In the genomic region with DNA sequence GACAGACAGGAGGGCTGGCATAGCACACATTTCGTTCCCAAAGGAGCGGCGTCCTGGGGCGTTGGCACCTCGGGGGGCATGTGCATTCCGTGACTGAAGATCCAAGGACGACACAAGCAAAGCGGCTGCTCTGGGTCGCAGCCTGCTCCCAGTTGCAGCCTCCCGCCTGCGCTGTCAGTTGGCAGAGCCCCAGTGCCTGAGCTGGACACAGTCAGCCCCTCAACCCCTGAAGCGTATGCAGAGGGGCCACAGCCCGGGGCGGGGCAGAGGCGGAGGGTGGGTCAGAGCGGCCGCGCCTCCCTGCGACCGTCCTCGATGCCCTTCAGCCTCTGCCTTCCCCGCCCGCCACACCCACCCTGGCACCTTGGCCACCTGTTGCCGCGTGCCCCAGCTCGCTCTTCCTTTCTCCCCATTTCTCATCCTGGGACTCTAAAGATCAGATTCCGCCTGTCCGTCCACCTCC, we compare ENCODE assay signal across 8 mouse cellular contexts. TPM values are rescaled to one million over a fixed set of nuclear protein-coding genes. Genes with fewer than 3 reads are reported as not detected.
DNase-seq lines count a peak whose midpoint lies in the region; ATAC-seq and TF ChIP-seq lines count a peak whose summit lies in the region.

A gene (plus strand): TSS at position 413 of the 463 bp plus-strand sequence.

- 7% methylated on average over 28 of the region's 28 CpGs for WGBS in intestine, embryonic 15.5 days
- 3% methylated on average over 28 of the region's 28 CpGs for WGBS in midbrain, embryonic 10.5 days

- peak within 1 kb of the TSS; percentile 71 for H3K9ac ChIP-seq in intestine, embryonic 15.5 days

- no peak for TF ChIP-seq CTCF in E14TG2a.4 (conservative IDR thresholded peaks at IDR 0.05; ENCODE audit: low read length)

- peaks cover 64% of the 10 kb centered on the region for H3K27me3 ChIP-seq in E14TG2a.4 (ENCODE audit: insufficient read depth, low read length)
- H3K27me3 ChIP-seq in intestine, embryonic 15.5 days (replicated peaks), result peaks cover 19% of the 10 kb centered on the region
- peaks cover 79% of the 10 kb centered on the region for H3K27me3 ChIP-seq in midbrain, embryonic 10.5 days (ENCODE audit: low read depth, poor library complexity, severe bottlenecking)

- H3K36me3 ChIP-seq in E14TG2a.4 (ENCODE audit: insufficient read depth, low read length), result no peaks in the 10 kb centered on the region
- H3K36me3 ChIP-seq in intestine, embryonic 15.5 days, result no peaks in the 10 kb centered on the region
- H3K36me3 ChIP-seq in midbrain, embryonic 10.5 days, result no peaks in the 10 kb centered on the region

- DNase-seq in ZHBTc4 (ENCODE audit: low read depth, low spot score), result peak; percentile 56
- no peak for DNase-seq in gastrocnemius, postnatal 25 days
- no peak for DNase-seq in midbrain, embryonic 10.5 days (ENCODE audit: low spot score)
- DNase-seq in thymus, postnatal 14 days, result no peak
- no peak for DNase-seq in spleen, adult 12 weeks (ENCODE audit: low spot score)
- DNase-seq in left cerebral cortex, adult 11 months (ENCODE audit: low spot score), result no peak

- peak within 1 kb of the TSS; percentile 27; the same call in 1 of the 2 replicates for H3K27ac ChIP-seq in intestine, embryonic 15.5 days
- peak within 1 kb of the TSS; percentile 68 for H3K27ac ChIP-seq in midbrain, embryonic 10.5 days (replicated peaks)

- no peaks in the 10 kb centered on the region for H3K9me3 ChIP-seq in E14TG2a.4 (ENCODE audit: low read length)
- no peaks in the 10 kb centered on the region for H3K9me3 ChIP-seq in intestine, embryonic 15.5 days
- H3K9me3 ChIP-seq in midbrain, embryonic 10.5 days (replicated peaks), result no peaks in the 10 kb centered on the region

- peak within 1 kb of the TSS; percentile 92 for H3K4me2 ChIP-seq in intestine, embryonic 15.5 days (replicated peaks)

- ATAC-seq in intestine, embryonic 15.5 days, result peak; percentile 64

- H3K4me3 ChIP-seq in E14TG2a.4 (replicated peaks; ENCODE audit: low read length), result peak within 1 kb of the TSS; percentile 92
- H3K4me3 ChIP-seq in intestine, embryonic 15.5 days (replicated peaks), result peak within 1 kb of the TSS; percentile 81
- peak within 1 kb of the TSS; percentile 81 for H3K4me3 ChIP-seq in midbrain, embryonic 10.5 days

- H3K4me1 ChIP-seq in E14TG2a.4 (replicated peaks; ENCODE audit: low read depth, low read length), result peaks cover 15% of the 10 kb centered on the region
- H3K4me1 ChIP-seq in intestine, embryonic 15.5 days (replicated peaks), result 0 out of 2 replicates have a peak, but pooled peaks cover 10% of the 10 kb centered on the region
- H3K4me1 ChIP-seq in midbrain, embryonic 10.5 days, result peaks cover 19% of the 10 kb centered on the region

RNA-seq across cellular contexts. Expression of the gene that starts here (rescaled TPM):
- 10 to 100 TPM; 11.4 to 19.3 TPM for total RNA-seq in gastrocnemius, postnatal 25 days (2021)
- 18.2 and 19.5 TPM in 2 replicates for polyA plus RNA-seq in intestine, embryonic 15.5 days (2015; fragmentation: Nextera tagmentation; extraction: Ambion mirVana)
- 0.51 and 0.78 TPM in 2 replicates for polyA plus RNA-seq in midbrain, embryonic 10.5 days (2016; fragmentation: Nextera tagmentation; extraction: Ambion mirVana)

Comparison
In these comparisons a context has a peak if more than half of its experiments do, and no peak if none do; other contexts are left out.
1. RNA of the gene that starts here (polyA plus RNA-seq): 18.2 to 19.5 TPM in intestine, embryonic 15.5 days; 0.51 to 0.78 TPM in midbrain, embryonic 10.5 days; every median in the first group is over 10 times any median in the second.
2. Peak in every context shown above with its lines, with median percentiles within 50 percentile points of each other: H3K4me3 ChIP-seq.